In genomic region chr6:97572226-97572625, GRCm38 (mm10) we compare ENCODE assay signal across 17 mouse cellular contexts.
A peak's percentile ranks its signal among the peaks of the same experiment; 100 is the strongest.
DNase-seq lines count a peak whose midpoint lies in the region; ATAC-seq lines count a peak whose summit lies in the region.
"Had no signal": no experiment of that assay in that cellular context is flagged by ENCODE, and none has a peak within 500 bp of the region (broad histone marks: within the 10 kb centered on the region; RNA-seq: fewer than 3 reads in every experiment).

No protein-coding gene starts in this region.

- no peak for ATAC-seq in cerebellum, adult (ENCODE audit: insufficient number of reproducible peaks, low FRiP score, low TSS enrichment)
- ATAC-seq: activated CD4-positive, CD25-positive, alpha-beta regulatory T cell, adult 4 months; CD4-positive, CD25-positive, alpha-beta regulatory T cell, adult 4 months; Patski had no signal

- peak; percentile 53 to 71 for DNase-seq in cerebellum, postnatal 10 days
- DNase-seq: adrenal gland, adult 2 months; adrenal gland, adult 8-10 months; adrenal gland, postnatal 10 days; adrenal gland, postnatal 14 days; adrenal gland, postnatal 25 days; adrenal gland, postnatal 36 days; B cell, adult 2 months; cerebellum, adult 11 months; cerebellum, adult 11-12 months; cerebellum, adult 18-20 months; cerebellum, adult 2 months; cerebellum, adult 8-10 months had no signal
